Mouse (Mus musculus): ENCODE measurements around the gene Megf8.
"Not testable (repeated sequence)": the region's sequence is repeated elsewhere in the genome, so short reads cannot be mapped to it uniquely, and the experiment has no call there.

The Megf8 gene

DNA sequence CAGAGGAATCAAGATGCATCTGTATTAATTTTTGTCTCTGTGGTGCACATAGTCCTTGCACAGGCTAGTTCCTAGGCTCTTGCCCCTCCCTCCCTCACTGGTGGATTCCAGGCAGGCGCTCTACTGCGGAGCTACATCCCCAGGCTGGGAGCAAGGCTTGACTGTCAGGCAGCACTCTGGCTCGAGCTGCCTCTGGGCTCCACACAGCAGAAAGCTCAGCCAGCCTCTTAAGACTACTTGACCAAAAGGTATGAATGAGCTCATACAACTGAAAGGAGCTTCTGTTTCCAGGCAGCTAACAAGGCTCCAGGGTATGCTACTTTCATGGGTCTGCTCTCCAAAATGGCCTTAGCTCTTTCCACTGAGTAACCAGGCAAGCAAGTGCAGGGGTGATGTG is 64.3 kb downstream of the Megf8 start:
- no peak for DNase-seq (ENCODE audit: low spot score in 2 of 2)

GRCm38 (mm10) chr7:25382541-25382940 is 65.6 kb downstream of the Megf8 start:
- DNase-seq (ENCODE audit: low spot score in 2 of 2), result no peak

- no peak for DNase-seq (ENCODE audit: low spot score in 2 of 2)
Measured at GRCm38 (mm10) chr7:25383385-25383784, 66.4 kb downstream of the Megf8 start.

GRCm38 (mm10) chr7:25383891-25384290 is 66.9 kb downstream of the Megf8 start:
- DNase-seq (ENCODE audit: low spot score in 2 of 2), result no peak

DNA sequence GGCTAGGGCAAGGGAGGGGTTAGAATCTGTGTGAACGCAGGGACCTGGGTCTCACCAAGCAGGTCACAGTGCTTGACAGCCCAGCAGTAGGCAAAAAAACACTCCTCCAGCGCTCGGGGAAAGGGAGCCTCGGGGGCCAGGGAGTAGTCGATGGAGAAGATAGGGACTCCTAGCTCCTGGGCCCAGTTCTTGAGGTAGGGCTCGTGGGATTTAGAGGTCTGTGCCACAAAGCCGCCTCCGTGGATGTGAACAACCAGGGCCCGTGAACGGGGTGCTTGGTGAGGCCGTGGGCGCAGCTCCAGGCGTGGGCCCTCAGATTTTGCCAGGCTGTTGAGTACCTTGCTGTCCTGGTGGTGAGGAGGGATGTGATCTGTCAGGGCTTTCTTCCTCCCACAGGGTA is 67.4 kb downstream of the Megf8 start:
- no peak for DNase-seq (ENCODE audit: low spot score in 2 of 2)

GRCm38 (mm10) chr7:25384818-25385217 is 67.9 kb downstream of the Megf8 start:
- DNase-seq (ENCODE audit: low spot score in 2 of 2), result no peak

DNA sequence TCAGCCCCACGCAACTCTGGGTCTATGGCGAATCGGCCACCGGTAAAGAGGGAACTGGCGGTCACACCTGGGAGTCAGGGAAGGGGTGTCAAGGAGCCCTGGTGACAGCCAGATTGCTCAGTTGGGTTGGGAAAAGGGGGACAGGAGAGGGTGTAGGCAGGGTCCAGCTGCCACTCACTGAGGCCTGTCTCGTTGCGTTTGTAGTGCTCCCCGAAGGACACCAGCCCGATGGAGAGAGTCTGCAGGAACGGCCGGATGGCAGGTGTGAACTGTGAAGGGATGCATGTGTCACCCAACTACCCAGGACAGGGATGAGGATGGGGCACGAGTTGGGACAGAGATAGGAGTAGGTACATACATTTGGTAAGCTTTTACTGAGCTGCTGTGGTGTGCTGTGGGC is 68.3 kb downstream of the Megf8 start:
- DNase-seq (ENCODE audit: low spot score in 2 of 2), result no peak

GRCm38 (mm10) chr7:25385850-25386555 is 69.0 kb downstream of the Megf8 start:
- peak in 1 of 2 experiments; percentile 69 for DNase-seq (ENCODE audit: low spot score in 2 of 2)

- no peak for DNase-seq (ENCODE audit: low spot score in 2 of 2)
Measured at GRCm38 (mm10) chr7:25387811-25388440, 71.0 kb downstream of the Megf8 start.

GRCm38 (mm10) chr7:25388916-25389315 is 72.0 kb downstream of the Megf8 start:
- no peak for DNase-seq (ENCODE audit: low spot score in 2 of 2)

DNA sequence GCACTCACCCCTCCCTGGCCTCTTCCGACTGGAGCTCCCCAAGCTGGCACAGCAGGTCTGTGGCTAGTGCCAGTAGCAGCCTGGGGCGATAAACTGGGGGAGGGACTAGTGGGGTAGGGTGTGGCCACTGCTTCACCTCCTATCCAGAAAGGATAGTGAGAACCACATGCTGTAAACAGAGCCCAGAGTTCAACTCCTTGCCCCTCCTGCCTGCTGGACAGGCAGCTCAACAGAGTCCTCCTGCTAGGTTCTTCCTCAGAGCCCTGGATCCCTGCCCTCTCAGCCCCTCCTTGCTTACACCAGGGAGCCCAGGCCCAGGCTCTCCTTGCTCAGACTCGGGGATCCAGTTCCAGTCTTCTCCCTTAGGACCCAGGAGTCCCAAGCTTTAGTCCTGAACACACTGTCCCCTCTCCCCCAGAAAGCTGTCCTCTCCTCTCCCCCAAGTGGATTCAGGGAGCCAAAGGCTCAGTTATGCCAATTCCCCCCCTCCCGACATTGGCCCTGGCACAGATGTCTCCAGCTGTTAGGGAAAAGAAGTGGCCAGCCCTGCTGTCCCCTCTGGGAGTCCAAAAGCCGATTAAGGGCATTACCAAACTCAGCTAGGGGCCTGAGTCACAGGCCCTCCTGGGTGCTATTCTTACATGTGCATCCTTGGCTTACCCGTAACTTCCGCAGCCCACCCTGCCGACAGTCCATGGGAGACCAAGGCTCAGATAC is 73.2 kb downstream of the Megf8 start:
- no peak for DNase-seq (ENCODE audit: low spot score in 2 of 2)

GRCm38 (mm10) chr7:25390986-25391385 is 74.0 kb downstream of the Megf8 start:
- no peak for DNase-seq (ENCODE audit: low spot score in 2 of 2)

DNA sequence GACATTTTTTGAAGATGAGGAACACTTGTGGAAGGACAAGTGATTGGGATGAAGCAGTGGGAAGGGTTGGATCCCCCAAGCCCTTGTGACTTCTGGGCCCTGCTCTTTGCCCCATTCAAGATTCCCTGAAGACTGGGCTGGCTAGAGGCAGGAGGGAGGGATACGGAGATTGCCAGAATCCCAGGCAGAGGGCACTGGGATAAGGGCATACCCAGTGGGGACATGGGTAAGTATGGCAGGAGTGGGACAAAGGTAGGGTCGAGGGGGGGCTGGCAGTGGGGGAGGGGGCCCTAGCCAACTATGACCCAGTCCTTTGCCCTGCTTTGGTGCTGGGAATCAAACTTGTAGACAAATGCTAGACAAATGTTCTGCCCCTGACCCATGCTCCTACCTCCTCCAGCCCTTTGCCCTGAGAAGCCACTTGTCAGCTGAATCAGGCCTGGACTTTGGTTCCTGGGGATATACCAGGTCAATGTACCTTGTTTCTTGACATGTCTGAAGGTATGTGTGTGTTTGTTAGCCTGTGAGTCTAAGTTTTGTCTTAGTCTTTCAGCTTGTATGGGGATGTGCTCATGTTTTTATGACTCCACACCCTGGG is 75.0 kb downstream of the Megf8 start:
- no peak for DNase-seq (ENCODE audit: low spot score in 2 of 2)

DNA sequence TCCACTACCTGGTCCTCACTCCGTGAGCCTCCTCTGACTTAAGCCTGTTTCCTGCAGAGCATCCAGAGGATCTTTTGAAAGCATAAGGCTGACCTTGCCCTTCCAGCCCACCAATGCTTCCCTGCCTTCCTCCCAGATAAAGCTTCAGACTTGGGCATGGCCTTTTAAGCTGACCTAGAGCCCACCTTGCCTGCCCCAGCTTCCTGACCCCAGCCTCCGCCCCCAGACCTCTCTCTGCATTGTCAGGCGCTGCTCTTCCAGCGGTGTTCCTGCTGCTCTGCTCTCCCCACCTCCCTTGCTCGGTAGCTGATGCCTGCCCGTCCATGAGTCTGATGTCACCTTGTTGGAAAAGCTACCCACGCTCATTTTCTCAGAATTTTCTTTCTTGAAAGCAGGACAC is 75.9 kb downstream of the Megf8 start:
- DNase-seq (ENCODE audit: low spot score in 2 of 2), result no peak

GRCm38 (mm10) chr7:25393451-25394210 is 76.7 kb downstream of the Megf8 start:
- DNase-seq (ENCODE audit: low spot score in 2 of 2), result no peak

DNA sequence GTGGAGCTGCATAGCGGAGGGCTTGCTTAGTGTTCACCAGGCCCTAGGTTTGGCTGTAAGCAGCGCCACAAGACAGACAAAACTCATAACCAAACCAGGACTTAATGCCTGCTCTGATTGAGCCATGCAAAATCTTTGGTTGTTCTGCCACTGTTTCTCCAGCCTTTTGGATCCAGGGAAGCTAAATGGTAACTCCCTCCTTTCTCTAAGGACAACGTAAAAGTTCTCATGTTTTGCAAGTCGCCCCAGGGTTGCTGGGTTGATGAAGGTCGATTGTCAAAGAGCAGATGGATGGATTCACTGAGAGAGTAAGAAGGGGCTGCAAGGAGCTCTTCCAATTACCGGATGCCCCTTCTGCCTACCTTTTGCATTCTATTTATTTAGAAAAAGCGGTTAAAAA is 77.8 kb downstream of the Megf8 start:
- DNase-seq (ENCODE audit: low spot score in 2 of 2), result no peak

DNA sequence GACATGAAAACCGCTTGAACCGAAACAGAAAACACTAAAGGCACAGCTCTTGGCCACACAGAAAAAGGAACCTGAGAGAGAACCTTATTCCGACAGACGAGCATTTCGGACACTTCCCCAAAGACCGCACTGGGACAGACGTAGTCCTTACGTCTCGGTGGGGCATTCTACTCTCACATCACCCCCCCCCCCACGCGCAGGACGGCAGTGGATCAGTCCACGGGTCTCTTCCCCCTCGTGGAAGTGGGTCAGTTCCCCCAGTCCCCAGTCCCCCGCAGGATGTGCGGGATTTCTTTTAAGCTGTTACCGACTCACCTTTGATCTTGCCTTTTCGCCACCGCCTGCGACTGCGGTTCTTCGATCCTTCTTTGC is 78.2 kb downstream of the Megf8 start:
- DNase-seq (ENCODE audit: low spot score in 2 of 2), result no peak

- DNase-seq (ENCODE audit: low spot score in 2 of 2), result peak; percentile 93 to 96
Measured at GRCm38 (mm10) chr7:25395558-25396521, 78.9 kb downstream of the Megf8 start.

DNA sequence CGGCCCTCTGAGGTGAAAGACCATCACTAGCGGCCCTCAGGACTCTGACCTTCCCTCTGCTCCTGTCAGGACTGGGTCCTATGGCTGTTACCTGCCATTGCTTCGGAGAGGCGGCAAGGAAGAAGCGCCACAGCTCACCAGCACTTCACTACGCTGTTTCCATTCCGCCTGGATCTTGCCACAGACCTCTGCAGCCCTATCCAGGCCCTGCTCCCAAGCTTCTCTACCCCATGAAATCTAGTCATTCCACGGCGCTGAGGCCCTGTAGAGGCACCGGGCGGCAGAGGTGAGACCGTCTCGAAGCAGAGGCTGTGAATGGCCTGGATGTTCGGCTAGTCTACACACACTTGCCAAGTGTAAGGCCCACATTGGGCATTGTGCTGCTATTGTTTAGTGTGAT is 79.7 kb downstream of the Megf8 start:
- no peak for DNase-seq (ENCODE audit: low spot score in 2 of 2)

DNA sequence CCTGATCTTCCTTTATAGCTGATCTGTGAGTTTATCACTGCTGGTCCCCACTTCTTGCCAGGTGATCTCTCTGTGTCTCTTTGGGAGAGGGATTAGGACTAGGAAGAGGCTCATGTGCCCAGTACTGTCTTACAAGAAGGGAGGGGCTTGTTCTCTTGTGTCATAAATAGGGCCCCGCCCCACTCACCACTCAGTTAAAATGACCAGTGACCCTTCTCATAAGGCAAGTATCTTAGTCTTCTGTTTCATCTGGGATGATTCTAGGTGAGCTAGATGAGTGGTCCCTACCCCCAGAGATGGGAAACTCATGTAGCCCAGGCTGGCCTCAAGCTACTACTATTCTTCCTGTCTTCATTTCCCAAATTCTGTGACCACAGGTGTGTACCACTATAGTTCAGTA is 81.6 kb downstream of the Megf8 start, which contains the start of gene Lipe:
TSS of gene Lipe (minus strand) at position 101 of the 400 bp plus-strand sequence.
- DNase-seq (ENCODE audit: low spot score in 2 of 2), result no peak

DNA sequence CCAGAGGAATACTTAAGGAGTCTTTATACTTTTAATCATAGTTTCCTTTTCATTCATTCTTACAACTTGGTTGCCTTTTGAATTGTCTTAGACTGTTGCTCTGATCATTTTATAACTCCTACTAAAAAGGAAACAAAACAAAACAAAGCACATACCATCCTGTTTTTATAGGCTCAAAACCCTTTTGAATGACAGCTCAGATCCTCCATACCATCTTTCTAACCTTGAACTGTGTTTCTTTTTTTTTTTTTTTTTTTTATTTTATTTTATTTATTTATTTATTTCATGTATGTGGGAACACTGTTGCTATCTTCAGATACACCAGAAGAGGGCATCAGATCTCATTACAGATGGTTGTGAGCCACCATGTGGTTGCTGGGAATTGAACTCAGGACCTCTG is 82.1 kb downstream of the Megf8 start:
- not testable (repeated sequence) for DNase-seq (ENCODE audit: low spot score in 2 of 2)
